Mouse (Mus musculus) fibroblast of lung, adult 2 months (primary cell): ENCODE data around the gene Ankrd33.
"Not testable (repeated sequence)": the region's sequence is repeated elsewhere in the genome, so short reads cannot be mapped to it uniquely, and the experiment has no call there.

Experiments used
- DNase-seq: peaks from one replicate; pipeline ENCODE4 v3.0.0-alpha.2; 2011; ENCODE audit warnings: low read depth

Gene Ankrd33

DNA sequence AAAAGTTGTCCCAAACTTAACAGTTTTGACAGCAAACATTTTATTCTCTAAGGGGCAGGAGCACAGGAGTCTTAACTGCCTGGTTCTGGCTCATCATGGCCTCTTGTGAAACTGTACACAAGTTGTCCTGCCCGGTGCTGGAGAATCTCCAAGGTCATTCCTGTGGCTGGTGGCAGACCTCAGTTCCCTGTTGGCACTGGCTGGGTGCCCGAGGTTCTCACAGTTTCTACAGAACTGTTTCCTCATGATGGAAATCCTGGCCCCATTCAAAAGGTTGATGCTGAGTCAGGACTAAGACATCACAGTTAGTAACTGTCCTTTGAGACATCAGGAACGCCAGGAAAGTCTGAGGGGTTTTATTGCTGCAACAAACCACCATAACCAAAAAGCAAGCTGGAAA lies 28.6 kb upstream of the Ankrd33 start:
- peak; percentile 93 for DNase-seq

DNA sequence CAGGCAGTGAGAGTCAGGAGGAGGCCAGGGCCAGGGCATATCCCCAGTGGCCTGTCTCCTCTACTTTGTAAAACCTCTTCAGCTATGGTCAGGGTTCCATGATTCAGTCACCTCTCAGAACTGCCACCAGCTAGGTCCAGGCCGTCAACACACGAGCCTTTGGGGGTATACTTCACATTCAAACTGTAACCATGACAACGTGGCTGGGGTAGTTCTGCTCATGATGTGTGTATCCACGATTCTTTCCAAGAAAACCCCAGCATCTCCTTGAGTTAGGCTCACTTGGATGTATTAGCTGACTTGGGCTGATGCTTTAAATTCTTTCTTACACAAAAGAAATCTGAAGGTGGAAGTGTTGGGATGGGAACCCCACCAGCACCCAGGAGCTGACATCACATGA lies 27.3 kb upstream of the Ankrd33 start:
- no peak for DNase-seq

DNA sequence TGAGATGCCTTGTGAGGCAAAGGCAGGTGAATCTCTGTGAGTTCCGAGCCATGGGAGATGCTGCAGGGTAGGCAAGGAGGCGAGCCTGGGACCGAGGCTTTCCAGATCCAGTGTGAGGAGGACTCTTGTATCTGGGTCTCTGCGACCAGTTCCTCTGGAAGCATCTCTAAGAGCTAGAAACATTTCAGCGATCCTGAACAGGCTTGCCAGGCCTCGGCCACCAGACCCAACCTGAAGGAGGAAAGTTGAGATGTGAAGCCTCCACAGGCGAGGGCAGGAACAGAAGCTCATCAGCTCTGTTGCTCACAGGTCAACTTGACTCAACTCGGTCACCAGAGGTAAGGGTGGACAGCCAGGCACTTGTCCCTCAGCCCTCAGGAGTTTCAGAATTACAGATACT lies 24.0 kb upstream of the Ankrd33 start:
- DNase-seq = no peak

DNA sequence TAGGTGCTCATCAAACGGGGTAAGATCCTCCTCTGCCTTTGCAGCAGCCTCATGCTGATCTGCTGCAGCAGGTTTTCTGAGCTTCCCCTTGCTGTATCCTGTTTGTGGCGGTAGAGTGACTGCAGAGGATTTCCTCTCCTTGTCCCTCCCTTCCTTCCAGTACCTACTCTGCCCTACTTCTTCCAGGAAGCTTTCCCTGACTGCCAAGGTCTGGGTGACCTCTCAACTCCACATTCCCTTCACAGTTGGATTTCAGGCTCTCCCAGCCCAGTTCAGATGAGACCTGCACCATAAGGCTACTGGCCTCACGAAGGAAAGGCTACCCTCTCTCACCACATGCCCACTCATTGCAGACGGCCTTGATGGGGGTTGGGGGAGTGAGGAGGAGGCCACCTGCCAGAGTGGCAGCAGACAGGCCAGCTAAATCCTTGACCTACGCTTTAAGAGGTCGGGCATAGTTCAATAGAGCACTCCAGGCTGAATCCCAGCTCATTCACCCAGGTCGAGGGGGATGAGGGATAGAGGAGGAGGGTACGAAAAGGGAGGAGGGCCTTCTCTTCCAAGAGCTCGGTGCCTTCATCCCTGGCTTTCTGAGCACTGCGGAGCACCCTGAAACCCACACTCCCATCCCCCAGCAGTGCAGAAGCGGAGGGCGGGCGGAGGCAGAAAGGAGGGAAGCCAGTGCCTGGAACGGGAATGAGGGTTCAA lies 23.3 kb upstream of the Ankrd33 start:
- no peak for DNase-seq

DNA sequence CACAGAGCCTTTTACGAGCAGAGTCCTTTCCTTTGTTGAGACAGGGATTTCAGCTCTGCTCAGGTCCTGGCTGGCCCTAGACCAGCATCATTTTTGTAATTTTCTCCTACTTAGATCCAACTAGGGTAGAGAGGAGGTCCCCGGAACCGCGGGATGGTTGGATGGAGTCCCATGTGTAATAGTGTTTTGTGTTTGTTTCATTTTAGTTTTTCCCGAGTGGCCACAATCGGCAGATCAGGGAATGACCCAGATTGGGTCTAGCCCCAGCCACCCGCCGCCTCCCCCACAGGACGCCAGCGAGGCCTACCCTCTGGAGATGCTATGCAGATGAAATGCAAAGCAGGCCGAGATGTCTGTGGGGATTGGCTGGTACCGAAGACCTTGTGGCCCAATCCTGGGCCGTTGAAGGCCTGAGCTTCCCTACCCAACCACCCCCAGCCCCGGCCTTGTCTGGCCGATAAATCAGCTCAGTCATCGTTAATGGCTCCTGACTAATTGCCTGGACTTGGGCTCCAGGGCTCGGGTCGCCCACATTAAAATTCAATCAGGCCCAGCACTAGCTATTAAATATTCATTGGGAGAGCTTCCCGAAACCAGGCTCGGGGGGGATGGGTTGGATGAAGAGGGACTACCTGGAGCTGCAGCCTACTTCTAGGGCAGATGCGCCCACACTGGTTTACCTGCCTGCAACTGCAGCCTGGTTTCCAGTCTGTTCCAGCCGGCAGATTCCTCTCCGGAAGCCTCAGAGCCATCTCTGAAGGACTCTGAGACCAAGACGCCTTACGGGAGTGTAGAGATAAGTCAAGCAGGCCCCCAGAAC lies 22.5 kb upstream of the Ankrd33 start:
- no peak for DNase-seq

DNA sequence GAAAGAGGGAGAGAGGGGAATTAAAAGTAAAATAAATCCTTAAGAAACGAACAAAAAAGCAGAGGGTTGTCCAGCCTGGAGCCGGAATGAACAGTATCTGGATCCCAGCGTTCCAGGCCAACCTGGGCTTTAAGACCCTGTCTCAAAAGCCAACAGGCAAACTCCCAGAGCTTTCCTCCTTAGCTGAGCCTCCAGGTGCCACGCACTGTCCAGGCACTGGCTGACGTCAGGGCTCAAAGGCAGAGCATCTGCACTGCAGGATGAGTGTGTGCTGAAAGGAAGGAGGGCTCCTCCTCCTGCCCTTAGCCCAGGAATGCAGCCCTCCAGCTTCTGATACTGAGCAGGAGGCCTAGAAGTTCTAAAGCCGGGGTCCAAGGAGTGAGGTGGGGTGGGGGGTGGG lies 21.6 kb upstream of the Ankrd33 start:
- DNase-seq = no peak

DNA sequence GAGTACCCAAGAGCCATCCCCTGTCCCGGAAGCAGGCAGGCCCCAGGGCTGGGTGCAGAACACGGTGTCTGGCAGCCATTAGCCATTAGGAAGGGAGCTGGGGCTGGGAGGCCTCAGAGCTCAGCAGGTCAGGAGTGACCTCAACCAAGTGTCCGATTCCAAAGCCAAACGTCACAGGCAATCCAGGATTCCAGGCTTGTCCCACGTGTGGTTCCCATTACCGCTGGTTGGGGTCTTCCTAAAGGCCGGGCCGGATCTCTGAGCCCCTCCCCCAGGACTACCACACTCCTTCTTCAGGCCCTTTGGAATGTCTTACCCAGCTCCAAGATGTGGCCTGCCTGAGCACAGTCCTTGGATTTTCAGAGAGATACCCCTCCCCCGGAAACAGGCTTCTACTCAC lies 20.6 kb upstream of the Ankrd33 start:
- DNase-seq = no peak

DNA sequence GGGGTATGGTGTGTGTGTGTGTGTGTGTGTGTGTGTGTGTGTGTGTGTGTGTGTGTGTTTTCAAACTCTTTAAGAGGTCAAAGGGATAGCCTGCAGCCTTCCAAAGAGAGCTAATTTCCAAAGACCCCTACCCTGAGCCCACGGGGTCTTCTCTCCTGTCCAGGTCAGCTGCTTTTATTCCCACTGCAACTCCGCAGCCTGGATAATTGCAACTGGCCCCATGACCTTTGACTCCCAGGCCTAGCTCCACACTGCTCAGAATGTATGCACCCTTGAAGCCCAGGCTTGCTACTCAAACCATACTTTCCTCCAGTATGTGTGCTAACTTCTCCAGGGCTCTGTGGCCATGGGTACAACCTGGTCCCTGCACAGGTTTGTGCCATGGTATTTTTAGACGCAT lies 20.2 kb upstream of the Ankrd33 start:
- no peak for DNase-seq

DNA sequence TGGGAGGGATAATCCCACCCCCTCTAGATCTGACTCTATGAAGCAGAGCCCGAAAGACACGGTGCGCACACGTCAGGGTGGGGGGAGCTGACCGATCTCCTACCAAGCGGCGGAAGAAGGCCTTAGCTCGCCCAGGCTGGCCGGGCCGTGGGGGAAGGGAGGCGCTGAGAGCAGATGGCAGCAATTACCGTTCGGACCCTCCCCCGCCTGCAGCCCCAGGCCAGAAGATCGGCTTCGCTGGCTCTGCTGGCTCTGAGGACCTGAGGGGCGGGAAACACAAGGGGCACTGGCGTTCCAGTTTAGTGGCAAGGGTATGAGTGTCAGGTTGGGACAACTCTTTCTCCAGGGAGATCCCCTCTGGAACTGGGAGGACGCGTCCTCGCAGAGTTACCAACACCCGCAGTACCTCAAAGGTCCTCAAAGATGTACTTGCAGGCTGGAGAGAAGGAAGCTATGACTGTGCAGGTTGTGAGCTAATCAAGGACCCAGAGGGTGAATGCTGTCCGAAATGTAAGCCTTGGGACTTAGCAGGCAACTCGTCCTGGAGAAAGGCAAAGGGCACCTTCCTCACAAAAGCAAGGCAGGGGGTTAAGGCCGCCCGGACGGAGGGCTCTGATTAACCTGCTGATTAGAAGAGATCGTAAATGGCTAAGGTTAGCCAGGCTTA lies 17.4 kb upstream of the Ankrd33 start:
- no peak for DNase-seq

DNA sequence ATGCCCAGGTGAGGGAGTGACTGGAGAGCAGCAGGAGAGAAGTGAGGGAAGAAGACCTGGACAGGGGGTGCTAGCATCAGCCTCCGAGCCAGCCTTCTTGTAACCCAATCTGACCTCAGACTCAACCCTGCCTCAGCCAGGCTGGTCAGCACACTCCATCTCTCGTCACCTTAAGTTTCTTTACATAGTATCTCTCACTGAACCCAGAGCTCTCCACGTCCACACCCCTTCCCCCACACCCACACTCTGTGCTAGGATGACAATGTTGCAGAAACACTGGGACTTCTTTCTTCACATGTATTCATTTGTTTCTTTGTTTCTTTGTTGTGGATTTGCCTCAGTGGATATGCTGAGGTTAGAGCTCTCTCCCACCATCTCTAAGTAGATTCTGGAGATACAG lies 14.6 kb upstream of the Ankrd33 start:
- no peak for DNase-seq

DNA sequence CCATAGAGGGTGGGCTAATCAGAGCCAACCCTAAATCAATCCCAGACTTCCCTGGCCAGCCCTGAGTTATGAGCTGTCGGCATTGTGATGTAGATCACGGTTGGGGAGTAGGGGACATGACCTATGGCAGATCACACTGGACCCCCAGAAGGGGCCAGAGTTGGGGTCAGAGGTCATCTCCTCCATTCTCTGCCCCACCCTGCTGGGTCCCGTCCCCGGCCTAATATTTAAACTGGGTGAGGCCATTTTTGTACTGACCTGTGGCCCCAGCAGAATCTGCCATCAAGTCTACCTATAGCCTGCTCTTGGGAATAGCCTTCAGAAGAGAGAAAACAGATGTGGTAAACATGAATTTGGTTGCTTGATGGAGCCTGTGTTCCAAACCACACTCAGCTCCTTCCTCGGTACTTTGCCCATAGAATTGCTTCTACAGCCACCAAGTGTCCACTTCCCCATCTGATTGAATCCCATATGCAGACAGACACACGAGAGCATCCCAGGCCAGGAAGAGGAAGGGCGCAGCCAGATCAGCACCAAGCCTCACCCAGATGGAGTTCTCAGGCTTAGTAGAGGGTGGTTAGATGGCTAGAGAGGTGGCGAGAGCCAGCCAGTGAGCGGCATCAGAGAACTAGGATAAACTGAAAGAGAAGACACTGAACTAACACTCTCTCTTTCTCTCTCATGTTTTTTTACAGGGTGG lies 11.8 kb upstream of the Ankrd33 start:
- DNase-seq = no peak

DNA sequence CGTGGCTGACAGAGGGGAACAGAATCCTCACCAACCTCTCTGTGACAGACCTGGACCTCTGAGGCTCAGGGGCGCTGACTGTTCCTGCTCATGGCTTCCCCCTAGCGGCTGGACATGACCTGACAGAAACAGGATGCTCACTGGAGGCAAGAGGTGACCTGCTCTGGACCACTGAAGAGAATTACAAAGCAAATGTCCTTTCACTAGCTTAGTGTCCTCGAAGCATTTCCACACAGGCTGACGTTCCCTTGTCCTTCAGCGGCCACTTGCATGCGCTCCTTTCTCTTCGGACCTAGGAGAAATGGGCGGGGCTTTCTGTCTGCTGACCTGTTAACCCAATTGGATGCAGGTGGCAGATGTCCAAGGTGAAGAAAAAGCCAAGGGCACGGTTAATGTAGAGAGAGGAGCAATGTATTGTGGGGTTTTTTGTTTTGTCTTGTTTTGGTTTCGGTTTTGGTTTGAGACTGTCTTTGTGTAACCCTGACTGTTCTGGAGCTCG lies 10.0 kb upstream of the Ankrd33 start:
- DNase-seq = no peak

DNA sequence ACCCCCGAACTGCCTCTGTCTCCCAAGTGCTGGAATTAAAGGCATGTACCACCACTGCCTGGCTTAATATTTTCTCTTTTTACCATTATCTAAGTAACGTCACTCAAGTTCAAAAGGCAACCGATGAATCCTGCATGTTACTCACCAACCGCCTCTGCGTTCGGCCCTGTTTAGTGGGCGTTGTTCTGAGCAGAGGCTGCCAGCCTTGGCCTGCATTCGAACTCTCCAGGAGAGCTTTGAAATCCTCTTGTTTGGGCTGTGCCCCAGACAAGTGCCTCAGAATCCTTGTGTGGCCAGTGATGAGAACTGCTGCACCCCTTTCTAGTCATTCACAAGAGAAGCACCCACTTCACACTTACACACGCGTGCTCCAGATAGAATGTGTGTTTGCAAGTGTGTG lies 9.5 kb upstream of the Ankrd33 start:
- no peak for DNase-seq

DNA sequence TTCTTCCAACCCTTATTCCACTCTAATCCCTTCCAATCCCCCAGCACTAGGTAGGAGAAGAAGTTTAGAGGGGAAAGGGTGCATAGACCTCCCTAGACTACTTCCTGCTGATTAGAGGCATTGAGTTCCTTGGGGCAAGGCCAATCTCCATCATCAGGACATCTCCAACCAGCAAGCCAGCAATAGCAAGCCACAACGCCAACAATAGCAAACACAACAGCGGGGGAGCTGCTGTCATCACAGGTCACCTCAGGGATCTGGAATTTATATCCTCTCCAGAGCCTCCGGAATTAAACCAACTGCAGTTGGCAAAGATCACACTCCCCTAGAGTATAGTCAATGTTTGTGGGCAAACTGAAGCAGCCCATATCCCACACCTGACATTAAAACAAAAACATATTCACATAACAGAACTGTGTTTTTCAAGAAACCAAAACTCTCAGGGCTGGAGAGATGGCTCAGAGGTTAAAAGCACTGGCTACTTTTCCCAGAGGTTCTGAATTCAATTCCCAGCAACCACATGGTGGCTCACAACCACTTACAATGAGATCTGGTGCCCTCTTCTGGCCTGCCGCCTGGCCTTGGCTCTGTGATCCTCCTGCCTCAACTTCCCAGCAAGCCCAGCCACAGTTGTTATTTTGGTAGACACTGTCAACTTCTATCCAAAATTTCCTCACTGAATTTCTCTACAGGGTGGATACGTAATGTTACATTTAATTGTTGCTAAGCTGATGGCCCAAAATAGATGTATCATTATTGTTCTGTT lies 7.5 kb upstream of the Ankrd33 start:
- DNase-seq = no peak

DNA sequence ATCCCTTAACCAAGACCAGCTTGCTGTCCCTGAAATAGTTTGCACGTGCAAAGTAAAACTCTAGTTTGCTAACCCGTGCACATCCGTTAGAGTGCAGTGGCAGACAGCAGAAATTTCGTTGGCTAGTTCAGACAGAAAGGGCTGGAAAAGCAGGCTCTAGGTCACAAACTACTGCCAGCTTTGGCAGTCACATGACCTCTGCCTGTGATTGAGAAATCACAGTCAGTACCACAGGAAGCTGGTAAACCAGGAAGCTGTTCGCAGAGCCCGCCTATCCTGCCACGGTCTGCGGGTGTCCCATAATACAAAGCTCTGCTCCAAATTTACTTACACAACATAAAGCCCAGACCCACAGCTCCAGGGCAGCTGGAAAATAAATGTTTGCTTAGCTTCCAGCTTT lies 2.4 kb upstream of the Ankrd33 start:
- peak; percentile 89 for DNase-seq

DNA sequence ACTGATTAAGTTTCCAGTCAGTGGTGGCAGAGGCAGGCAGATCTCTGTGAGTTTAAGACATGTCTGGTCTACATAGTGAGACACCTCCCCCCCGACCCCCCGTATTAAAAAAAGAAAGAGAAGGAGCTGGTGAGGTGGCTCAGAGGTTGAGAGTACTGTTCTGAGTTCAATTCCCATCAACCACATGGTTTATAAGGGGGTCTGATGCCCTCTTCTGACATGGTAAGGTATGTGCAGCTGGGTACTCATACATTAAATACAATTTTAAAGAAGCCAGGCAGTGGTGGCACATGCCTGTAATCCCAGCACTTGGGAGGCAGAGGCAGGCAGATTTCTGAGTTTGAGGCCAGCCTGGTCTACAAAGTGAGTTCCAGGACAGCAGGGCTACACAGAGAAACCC lies 1.8 kb upstream of the Ankrd33 start:
- DNase-seq = not testable (repeated sequence)

DNA sequence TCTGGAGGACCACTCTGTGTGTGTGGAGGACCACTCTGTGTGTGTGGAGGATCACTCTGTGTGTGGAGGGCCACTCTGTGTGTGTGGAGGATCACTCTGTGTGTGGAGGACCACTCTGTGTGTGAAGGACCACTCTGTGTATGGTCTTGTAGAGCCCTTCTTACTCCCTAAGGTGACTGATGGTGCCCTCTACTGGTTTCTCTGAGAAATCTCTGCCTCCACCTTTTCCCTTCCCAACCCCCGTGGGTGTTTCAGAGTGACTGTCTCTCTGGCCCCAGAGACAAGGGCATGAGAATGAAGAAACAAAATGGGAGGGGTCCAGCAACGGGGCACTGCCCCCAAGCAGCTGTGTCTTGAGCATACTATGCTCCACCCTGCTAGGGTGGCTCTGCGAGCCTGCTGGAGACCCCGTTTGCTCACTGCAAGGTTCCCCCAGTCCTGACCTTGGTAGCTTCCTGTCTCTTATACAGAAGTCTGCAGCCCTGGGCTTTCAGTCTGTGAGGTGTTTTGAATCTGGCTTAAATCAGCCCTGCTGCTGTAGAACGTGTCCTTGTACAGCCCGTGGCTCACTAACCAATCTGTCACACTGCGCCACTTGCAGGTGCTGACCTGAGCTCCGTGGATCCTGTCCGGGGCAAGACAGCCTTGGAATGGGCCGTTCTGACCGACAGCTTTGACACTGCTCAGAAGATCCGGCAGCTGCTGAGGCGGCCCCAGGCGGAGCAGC lies 3.0 kb downstream of the Ankrd33 start:
- no peak for DNase-seq

DNA sequence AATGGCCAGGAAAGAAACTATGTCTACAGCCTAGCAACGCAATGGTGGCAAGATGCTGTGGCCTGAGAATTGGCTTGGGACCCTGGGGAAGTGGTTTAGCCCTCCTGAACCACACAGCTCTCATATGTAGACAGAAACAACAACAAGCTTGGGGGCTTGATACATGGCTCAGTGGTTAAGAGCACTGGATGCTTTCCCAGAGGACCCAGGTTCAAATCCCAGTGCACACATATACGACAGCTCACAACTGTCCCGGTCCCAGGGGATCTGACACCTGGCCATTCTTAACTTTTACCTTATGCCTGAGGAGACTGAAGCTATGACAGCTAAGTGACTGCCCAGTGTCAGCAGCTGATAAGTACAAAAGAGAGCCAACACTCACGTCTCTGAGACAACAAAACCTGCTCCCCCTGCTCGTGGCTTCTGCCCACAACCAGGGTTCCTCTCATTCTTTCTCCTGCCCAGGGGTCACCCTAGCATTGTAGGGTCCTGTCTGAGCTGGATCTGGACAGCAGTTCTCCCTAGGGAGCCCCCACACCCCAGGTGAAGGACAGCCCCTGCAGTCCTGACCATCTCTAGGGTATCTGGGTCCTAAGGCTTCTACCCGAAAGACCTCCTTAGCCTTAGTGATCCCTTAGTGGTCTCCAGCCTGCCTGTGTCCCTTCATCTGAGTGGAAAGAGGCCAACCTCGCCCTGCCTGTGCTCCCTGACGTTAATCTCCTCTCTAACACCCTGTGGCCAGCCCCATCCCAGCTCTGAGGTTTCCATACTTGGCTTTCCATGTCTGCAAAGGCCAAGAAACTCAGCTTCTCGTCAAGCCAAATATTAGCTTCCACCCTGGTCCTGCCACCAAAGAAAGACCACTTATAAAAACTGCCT lies 6.1 kb downstream of the Ankrd33 start:
- no peak for DNase-seq

DNA sequence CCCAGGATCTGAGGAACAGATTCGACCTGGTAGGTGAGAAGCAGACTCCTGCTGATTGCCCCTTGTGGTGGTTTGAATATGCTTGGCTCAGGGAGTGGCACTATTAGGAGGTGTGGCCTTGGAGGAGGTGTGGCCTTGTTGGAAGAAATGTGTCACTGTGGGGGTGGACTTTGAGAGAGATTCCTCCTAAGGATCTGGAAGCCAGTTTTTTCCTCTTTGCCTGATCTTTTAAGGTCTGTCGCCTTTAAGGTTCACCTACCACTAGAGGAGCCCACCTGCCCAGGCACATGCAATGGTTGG lies 6.7 kb downstream of the Ankrd33 start:
- DNase-seq = no peak

DNA sequence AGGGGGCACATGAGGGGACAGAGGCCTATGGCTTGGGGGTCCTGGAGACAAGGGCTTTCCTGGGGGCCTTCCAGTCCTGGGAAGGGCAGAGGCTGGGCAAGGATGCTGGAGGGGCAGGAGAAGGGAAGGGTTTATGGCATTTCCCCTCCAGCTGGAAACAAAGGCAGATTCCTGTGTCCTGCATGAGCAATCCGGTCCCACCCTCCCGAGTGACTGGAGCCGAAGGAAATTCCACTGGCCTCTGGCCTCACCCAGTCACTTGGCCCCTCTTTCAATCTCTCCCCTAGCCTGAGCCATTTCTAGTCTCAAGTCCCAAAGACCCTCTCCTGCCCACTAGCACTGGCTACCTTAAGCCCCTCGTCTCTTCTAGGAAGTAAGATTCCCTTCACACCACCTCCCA lies 7.6 kb downstream of the Ankrd33 start:
- DNase-seq = no peak
